Mouse (Mus musculus) erythroblast, embryonic 14.5 days (primary cell): ENCODE data around the gene Olfr657. TPM values are rescaled to one million over a fixed set of nuclear protein-coding genes. Genes with fewer than 3 reads are reported as not detected.

Source experiments
- H3K27me3 ChIP-seq: 2 replicates; pipeline ENCODE4 v1.6.1; 2012; ENCODE audit warnings: inconsistent platforms; ENCODE audit not compliant: control insufficient read depth
- H3K36me3 ChIP-seq: 2 replicates; pipeline ENCODE4 v1.6.1; 2012; ENCODE audit warnings: mild to moderate bottlenecking, inconsistent platforms; ENCODE audit not compliant: control insufficient read depth
- H3K4me1 ChIP-seq: 2 replicates; pipeline ENCODE4 v1.6.1; 2012; ENCODE audit warnings: inconsistent platforms; ENCODE audit not compliant: control insufficient read depth
- H3K4me3 ChIP-seq: replicated peaks from 2 replicates; pipeline ENCODE3; 2012; ENCODE audit warnings: moderate library complexity, mild to moderate bottlenecking, inconsistent platforms
- H3K9me3 ChIP-seq: 2 replicates; pipeline ENCODE4 v1.6.1; 2012; ENCODE audit warnings: low read length, inconsistent platforms, mixed read lengths; ENCODE audit not compliant: control insufficient read depth
- GATA1 ChIP-seq: IDR thresholded peaks from 2 replicates; pipeline ENCODE4 v1.6.1; 2012; ENCODE audit warnings: low read length, inconsistent platforms, mixed read lengths
- TAL1 ChIP-seq: IDR thresholded peaks from 3 replicates; pipeline ENCODE4 v1.6.1; 2012; ENCODE audit warnings: low read length, inconsistent platforms, mixed read lengths
- polyA plus RNA-seq: library from polyadenylated mRNA; stranded (reverse); fragments of >175 nt; gene quantifications from 2 replicates; pipeline ENCODE4 v1.2.3, GENCODE M21; 2012

The Olfr657 gene
- not detected in 2 replicates for polyA plus RNA-seq

DNA sequence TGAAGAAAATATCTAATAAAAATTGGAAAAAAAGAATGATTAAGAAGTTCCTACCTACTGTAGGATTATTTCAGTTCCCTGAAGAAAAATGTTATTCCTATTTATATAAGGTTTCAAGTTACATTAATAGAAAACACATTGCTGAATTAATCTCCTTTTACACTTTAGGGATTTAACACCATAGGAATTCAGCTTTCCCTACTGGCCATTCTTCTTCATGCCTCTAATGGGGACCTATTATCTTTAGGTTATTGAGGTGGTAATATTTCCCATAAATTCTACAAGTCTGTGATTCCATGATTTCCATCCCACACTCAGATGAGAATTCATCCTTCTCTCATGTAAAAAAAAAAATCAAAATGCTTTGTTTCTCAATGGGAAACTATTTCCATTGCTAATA, at the start of gene Olfr657:
Gene Olfr657, plus strand, starts transcription at position 301 of the 400 bp plus-strand sequence.
- H3K27me3 ChIP-seq = no peaks in the 10 kb centered on the region
- H3K4me1 ChIP-seq = no peaks in the 10 kb centered on the region
- no peaks in the 10 kb centered on the region for H3K9me3 ChIP-seq
- no peaks in the 10 kb centered on the region for H3K36me3 ChIP-seq
- TF ChIP-seq GATA1 = no peak
- TF ChIP-seq TAL1 = no peak
- no peak within 1 kb of the TSS for H3K4me3 ChIP-seq

DNA sequence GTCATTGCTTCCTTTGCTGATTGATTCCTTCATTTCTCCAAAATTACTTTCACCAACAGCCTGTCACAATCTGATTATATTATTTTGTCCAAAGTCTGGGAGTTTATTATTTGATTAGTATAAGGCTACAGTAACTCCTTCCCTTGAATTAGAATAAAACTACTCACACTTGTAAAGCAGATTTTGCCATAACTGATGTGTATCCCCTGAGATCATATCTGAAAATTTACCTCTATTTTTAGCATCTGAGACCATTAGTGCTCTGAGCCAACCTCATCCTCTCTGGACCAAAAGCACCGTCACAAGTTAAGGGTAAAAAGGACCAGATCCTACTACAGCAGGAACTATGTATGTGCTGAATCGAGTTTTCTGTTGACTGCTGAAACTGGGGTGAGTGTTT, 47.6 kb upstream of the Olfr657 start, which contains the start of gene Olfr653:
Gene Olfr653, plus strand, starts transcription at position 301 of the 400 bp plus-strand sequence.
- no peaks in the 10 kb centered on the region for H3K27me3 ChIP-seq
- TF ChIP-seq GATA1 = no peak
- no peak for TF ChIP-seq TAL1

DNA sequence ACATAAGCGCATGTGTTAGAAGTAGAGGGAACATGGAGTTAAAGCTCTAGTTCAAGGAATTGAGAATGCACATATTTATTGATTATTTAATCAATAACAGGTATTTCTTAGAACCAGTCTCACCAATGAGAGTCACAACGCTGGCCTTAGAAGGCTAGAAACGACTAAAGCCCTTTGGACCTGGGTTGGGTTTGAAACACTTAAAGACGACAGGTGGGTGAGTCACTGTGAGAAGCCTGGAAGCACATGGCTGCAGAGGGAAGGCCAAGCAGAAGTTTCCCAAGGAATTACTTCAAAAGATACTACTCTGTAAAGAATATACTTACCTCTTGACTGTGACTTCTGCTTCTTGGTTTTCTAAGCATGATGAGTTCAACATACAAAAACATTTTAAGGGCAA, 43.7 kb upstream of the Olfr657 start:
- TF ChIP-seq TAL1 (no peak), GATA1 (no peak)
- peaks cover 5% of the 10 kb centered on the region for H3K9me3 ChIP-seq

More for the DNA sequence above, 47.6 kb upstream of the Olfr657 start, which contains the start of gene Olfr653:
- H3K4me1 ChIP-seq = no peaks in the 10 kb centered on the region
- peaks cover 5% of the 10 kb centered on the region for H3K9me3 ChIP-seq
- H3K36me3 ChIP-seq = no peaks in the 10 kb centered on the region
- H3K4me3 ChIP-seq = no peak within 1 kb of the TSS

DNA sequence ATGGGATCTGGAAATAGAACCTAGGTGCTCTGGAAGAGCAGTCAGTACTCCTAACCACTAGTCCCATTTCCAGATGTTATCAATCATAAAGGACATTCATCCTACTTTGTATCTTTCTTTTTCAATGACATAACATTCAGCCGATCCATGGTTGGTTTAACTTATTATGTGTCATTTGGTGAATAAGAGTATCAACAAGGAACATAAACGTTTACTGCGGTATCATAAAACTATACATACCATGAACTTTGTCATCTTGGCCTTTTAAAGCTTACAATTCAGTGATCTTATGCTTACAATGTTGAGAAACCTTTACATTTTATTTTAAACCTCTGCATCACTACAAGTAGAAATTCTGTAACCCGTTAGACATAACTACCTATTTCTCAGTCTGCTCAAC, 43.2 kb upstream of the Olfr657 start:
- H3K9me3 ChIP-seq = peaks cover 5% of the 10 kb centered on the region
- H3K27me3 ChIP-seq = no peaks in the 10 kb centered on the region
- H3K4me1 ChIP-seq = no peaks in the 10 kb centered on the region
- no peaks in the 10 kb centered on the region for H3K36me3 ChIP-seq
- no peak overlapping the region for H3K4me3 ChIP-seq
- TF ChIP-seq GATA1 (no peak), TAL1 (no peak)

More for the DNA sequence above, 43.7 kb upstream of the Olfr657 start:
- no peaks in the 10 kb centered on the region for H3K27me3 ChIP-seq
- no peak overlapping the region for H3K4me3 ChIP-seq
- no peaks in the 10 kb centered on the region for H3K36me3 ChIP-seq
- no peaks in the 10 kb centered on the region for H3K4me1 ChIP-seq

DNA sequence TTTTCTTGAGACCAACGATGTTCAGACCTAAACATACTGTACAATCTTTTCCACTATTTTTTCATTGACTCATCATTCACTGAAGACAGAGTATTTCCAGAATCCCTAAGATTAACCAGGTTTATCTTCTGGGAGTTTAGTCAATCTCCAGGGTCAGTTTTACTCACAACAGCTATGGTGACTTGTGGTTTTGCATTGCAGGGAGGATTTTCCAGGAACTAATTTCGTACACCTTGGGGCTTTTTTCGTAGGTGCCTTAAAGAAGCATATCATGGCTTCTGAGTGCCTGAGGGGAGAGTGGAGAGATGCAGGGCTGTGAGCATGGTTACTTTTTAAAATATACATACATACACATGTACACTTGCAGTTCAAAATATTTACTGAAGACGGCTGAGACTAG, 37.9 kb upstream of the Olfr657 start, which contains the start of gene Olfr654:
Gene Olfr654, plus strand, starts transcription at position 301 of the 400 bp plus-strand sequence.
- Histone ChIP-seq H3K36me3 (no peaks in the 10 kb centered on the region), H3K9me3 (peaks cover 5% of the 10 kb centered on the region; the same call in 1 of the 2 replicates), H3K27me3 (no peaks in the 10 kb centered on the region), H3K4me1 (no peaks in the 10 kb centered on the region), H3K4me3 (no peak within 1 kb of the TSS)
- TF ChIP-seq TAL1 (no peak), GATA1 (no peak)

DNA sequence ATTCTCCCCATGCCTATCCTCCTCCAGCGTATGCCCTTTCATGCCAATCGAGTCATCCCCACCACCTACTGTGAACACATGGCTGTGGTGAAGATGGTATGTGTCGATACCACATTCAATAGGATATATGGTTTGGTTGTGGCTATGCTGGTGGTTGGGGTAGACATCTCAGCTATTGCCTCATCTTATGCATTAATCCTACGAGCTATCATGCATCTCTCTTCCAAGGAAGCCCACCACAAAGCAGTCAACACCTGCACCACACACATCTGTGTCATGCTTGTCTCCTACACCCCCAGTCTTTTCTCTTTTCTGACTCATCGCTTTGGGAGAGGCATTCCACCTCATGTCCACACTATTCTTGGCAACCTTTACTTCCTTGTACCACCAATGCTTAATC, 36.3 kb upstream of the Olfr657 start:
- Histone ChIP-seq H3K4me1 (no peaks in the 10 kb centered on the region), H3K4me3 (no peak overlapping the region), H3K27me3 (no peaks in the 10 kb centered on the region), H3K36me3 (no peaks in the 10 kb centered on the region), H3K9me3 (peaks cover 5% of the 10 kb centered on the region; the same call in 1 of the 2 replicates)
- TF ChIP-seq TAL1 = no peak
- no peak for TF ChIP-seq GATA1

DNA sequence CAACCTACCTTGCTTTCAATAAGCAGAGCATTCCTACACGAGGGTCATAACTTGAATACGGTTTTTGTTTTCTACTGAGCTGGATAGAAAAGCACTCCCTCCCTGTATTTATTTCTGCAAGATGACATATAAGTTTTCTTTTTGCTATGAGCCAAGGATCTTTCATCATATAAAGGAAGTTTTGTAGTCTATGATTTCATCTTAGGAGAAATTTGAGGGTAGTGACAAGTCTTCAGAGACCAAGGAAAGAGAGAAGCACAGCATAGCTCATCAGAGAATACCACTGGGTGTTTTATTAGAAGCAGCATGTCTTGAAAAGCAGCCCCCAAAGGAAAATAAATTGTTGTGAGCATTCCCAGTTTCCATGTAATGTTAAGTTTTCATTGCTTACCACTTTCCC, 22.9 kb upstream of the Olfr657 start, which contains the start of gene Olfr655:
Gene Olfr655, minus strand, starts transcription at position 101 of the 400 bp plus-strand sequence.
- Histone ChIP-seq H3K9me3 (no peaks in the 10 kb centered on the region), H3K4me3 (no peak within 1 kb of the TSS), H3K4me1 (no peaks in the 10 kb centered on the region), H3K36me3 (no peaks in the 10 kb centered on the region), H3K27me3 (no peaks in the 10 kb centered on the region)
- no peak for TF ChIP-seq TAL1
- no peak for TF ChIP-seq GATA1

DNA sequence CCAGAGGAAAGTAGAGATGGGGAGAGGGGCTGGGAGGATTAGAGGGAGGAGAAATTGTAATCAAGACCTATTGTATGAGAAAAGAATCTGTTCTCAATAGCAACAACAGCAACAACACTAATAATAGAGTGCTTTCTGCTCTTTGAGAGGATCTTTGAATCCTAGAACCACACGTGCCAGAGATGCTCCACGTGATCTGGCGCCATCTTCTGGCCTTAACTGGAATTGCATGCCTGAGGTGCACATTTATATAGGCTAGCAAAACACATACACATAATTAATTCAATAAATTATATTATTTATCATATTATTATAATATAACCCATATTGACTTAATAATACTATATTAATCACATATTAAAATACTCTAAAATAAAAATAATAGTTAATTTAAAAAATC, 21.4 kb upstream of the Olfr657 start:
- Histone ChIP-seq H3K4me3 (no peak overlapping the region), H3K9me3 (no peaks in the 10 kb centered on the region)

DNA sequence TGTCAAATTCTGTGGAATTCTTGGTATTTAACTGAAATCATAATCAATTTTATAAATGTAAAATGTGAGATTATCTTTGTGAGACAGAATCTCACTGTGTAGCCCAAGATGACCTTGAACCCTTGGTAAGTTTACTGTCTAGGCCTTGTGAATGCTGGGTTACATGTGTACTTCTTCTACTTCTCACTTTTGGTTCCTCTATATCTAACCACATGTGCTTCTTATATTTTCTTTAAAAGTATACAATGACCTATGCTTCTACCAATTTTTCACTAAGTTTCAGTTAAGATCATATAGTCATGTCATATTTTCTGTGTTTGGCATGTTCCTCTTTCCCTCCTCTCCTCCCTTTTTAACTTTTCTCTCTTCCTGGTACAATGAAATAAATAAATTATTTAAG, 19.9 kb upstream of the Olfr657 start:
- Histone ChIP-seq H3K9me3 (no peaks in the 10 kb centered on the region), H3K4me1 (no peaks in the 10 kb centered on the region)
- TF ChIP-seq GATA1 (no peak), TAL1 (no peak)

More for the DNA sequence above, 21.4 kb upstream of the Olfr657 start:
- no peaks in the 10 kb centered on the region for H3K27me3 ChIP-seq
- no peaks in the 10 kb centered on the region for H3K4me1 ChIP-seq
- TF ChIP-seq GATA1 (no peak), TAL1 (no peak)
- H3K36me3 ChIP-seq = no peaks in the 10 kb centered on the region

DNA sequence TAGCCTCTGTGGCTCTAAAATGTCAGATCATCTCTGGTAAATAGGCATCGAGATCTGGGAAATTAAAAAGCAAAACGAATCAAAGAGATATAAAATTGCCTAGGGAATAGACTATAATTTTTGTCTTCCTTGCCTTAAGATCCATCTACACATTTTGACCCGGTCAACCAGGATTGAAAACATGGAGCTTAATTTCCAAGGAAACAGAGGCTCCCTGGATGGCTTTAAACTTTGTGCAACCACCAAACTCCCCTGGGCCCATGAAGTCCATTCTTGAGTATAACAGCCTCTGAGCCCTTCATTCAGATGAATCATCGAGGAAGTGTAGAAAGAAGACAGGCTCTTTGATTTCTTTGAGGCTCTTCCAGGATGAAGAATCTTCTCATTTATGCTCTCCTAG, 10.9 kb upstream of the Olfr657 start, which contains the start of gene Olfr656:
Gene Olfr656, plus strand, starts transcription at position 301 of the 400 bp plus-strand sequence.
- H3K27me3 ChIP-seq = no peaks in the 10 kb centered on the region
- H3K36me3 ChIP-seq = no peaks in the 10 kb centered on the region
- no peak for TF ChIP-seq TAL1
- no peak for TF ChIP-seq GATA1
- H3K4me3 ChIP-seq = no peak within 1 kb of the TSS
- peaks cover 8% of the 10 kb centered on the region; the same call in 1 of the 2 replicates for H3K9me3 ChIP-seq
- H3K4me1 ChIP-seq = no peaks in the 10 kb centered on the region

More for the DNA sequence above, 19.9 kb upstream of the Olfr657 start:
- Histone ChIP-seq H3K27me3 (no peaks in the 10 kb centered on the region), H3K36me3 (no peaks in the 10 kb centered on the region), H3K4me3 (no peak overlapping the region)
